Comparison of ENCODE assay signal across 28 mouse cellular contexts in genomic region chr6:29040266-29040665, GRCm38 (mm10). TPM values are rescaled to one million over a fixed set of nuclear protein-coding genes. Genes with fewer than 3 reads are reported as not detected.
DNase-seq lines count a peak whose midpoint lies in the region; ATAC-seq and TF ChIP-seq lines count a peak whose summit lies in the region.
"Had no signal": no experiment of that assay in that cellular context is flagged by ENCODE, and none has a peak within 500 bp of the region (broad histone marks: within the 10 kb centered on the region; RNA-seq: fewer than 3 reads in every experiment).

No protein-coding gene starts in this region.

- no peak overlapping the region for H3K9ac ChIP-seq in midbrain, embryonic 11.5 days (ENCODE audit: low read length)
- no peak overlapping the region for H3K9ac ChIP-seq in midbrain, embryonic 16.5 days (ENCODE audit: low read depth, low read length)
- no peak overlapping the region for H3K9ac ChIP-seq in CH12.LX (ENCODE audit: insufficient read depth, low read depth)

- peak; percentile 59 for DNase-seq in midbrain, embryonic 11.5 days (ENCODE audit: low spot score, missing footprints)
- DNase-seq in thymus, postnatal 4 days = peak; percentile 13
- DNase-seq in thymus, postnatal 14 days = no peak
- DNase-seq in A20 (ENCODE audit: low read depth, low spot score) = peak; percentile 69
- peak; percentile 24 for DNase-seq in CH12.LX (ENCODE audit: extremely low read depth)
- no peak for DNase-seq in c-Kit-positive CD71-positive TER-119-positive erythroid progenitor cells, embryonic 14.5 days (ENCODE audit: low spot score)
- no peak for DNase-seq in frontal cortex, adult 2 months (ENCODE audit: extremely low spot score in 1 of 2, low spot score in 1 of 2)
- DNase-seq: adrenal gland, adult 2 months; adrenal gland, adult 8-10 months; adrenal gland, postnatal 10 days; adrenal gland, postnatal 14 days; adrenal gland, postnatal 25 days; adrenal gland, postnatal 36 days; B cell, adult 2 months; cerebellum, adult 11 months; cerebellum, adult 11-12 months; cerebellum, adult 18-20 months; cerebellum, adult 2 months; cerebellum, adult 8-10 months had no signal

- no peaks in the 10 kb centered on the region for H3K36me3 ChIP-seq in midbrain, embryonic 11.5 days (ENCODE audit: control insufficient read depth, insufficient read depth, low read length)
- H3K36me3 ChIP-seq in midbrain, embryonic 16.5 days (ENCODE audit: control insufficient read depth, insufficient read depth, low read length) = no peaks in the 10 kb centered on the region
- no peaks in the 10 kb centered on the region for H3K36me3 ChIP-seq in CH12.LX (replicated peaks in 1 of 2; ENCODE audit: control insufficient read depth in 1 of 2, insufficient read depth in 1 of 2, low read length in 1 of 2)
- H3K36me3 ChIP-seq: G1E had no signal

- TF ChIP-seq POLR2A in CH12.LX (IDR thresholded peaks at IDR 0.05; ENCODE audit: low read depth, low read length) = no peak

- no peak overlapping the region for H3K4me3 ChIP-seq in midbrain, embryonic 11.5 days (ENCODE audit: low read depth, low read length)
- H3K4me3 ChIP-seq in midbrain, embryonic 16.5 days (ENCODE audit: low read depth, low read length) = no peak overlapping the region
- H3K4me3 ChIP-seq in CH12.LX (replicated peaks in 1 of 3; ENCODE audit: low read depth in 2 of 3, low read length in 2 of 3, poor library complexity in 1 of 3) = no peak overlapping the region

- WGBS in midbrain, embryonic 11.5 days = 90% methylated on average over 2 of the region's 2 CpGs
- WGBS in midbrain, embryonic 16.5 days = 90% methylated on average over 2 of the region's 2 CpGs

- H3K79me2 ChIP-seq in CH12.LX (replicated peaks; ENCODE audit: control insufficient read depth, extremely low read depth, insufficient read depth, poor library complexity, severe bottlenecking) = no peaks in the 10 kb centered on the region

- H3K27ac ChIP-seq in midbrain, embryonic 11.5 days (ENCODE audit: low read depth, low read length) = no peak overlapping the region
- H3K27ac ChIP-seq in midbrain, embryonic 16.5 days (ENCODE audit: low read length) = no peak overlapping the region
- no peak overlapping the region for H3K27ac ChIP-seq in CH12.LX (ENCODE audit: insufficient read depth, low read depth)

- in situ Hi-C loops in CH12.LX (cut with MboI; ENCODE audit: low pct_ligation_motif_present, low pct_unique_long_range_greater_than_20kb, low sequenced_read_pairs) = no loop called here

- TF ChIP-seq CTCF in CH12.LX (conservative IDR thresholded peaks at IDR 0.05 in 1 of 2, IDR thresholded peaks at IDR 0.05 in 1 of 2; ENCODE audit: low read depth in 2 of 2, low read length in 2 of 2) = no peak

- H3K9me3 ChIP-seq in midbrain, embryonic 11.5 days (ENCODE audit: control insufficient read depth, low read length) = no peaks in the 10 kb centered on the region
- H3K9me3 ChIP-seq in midbrain, embryonic 16.5 days (replicated peaks; ENCODE audit: control insufficient read depth, low read length, poor library complexity, severe bottlenecking) = no peaks in the 10 kb centered on the region
- H3K9me3 ChIP-seq in CH12.LX (replicated peaks; ENCODE audit: low read length) = peaks cover 10% of the 10 kb centered on the region
- H3K9me3 ChIP-seq: G1E had no signal

- no peak for TF ChIP-seq RAD21 in CH12.LX (IDR thresholded peaks at IDR 0.05; ENCODE audit: low read depth, low read length)

- TF ChIP-seq EP300 in CH12.LX (IDR thresholded peaks at IDR 0.05; ENCODE audit: low read length) = no peak

- no peaks in the 10 kb centered on the region for H3K4me1 ChIP-seq in midbrain, embryonic 11.5 days (ENCODE audit: control insufficient read depth, insufficient read depth, low read length)
- no peaks in the 10 kb centered on the region for H3K4me1 ChIP-seq in midbrain, embryonic 16.5 days (ENCODE audit: control insufficient read depth, insufficient read depth, low read length)
- no peaks in the 10 kb centered on the region for H3K4me1 ChIP-seq in CH12.LX (ENCODE audit: control insufficient read depth in 1 of 2, insufficient read depth in 2 of 2)

- no peaks in the 10 kb centered on the region for H3K27me3 ChIP-seq in midbrain, embryonic 11.5 days (ENCODE audit: control insufficient read depth, insufficient read depth, low read length)
- H3K27me3 ChIP-seq in midbrain, embryonic 16.5 days (ENCODE audit: control insufficient read depth, insufficient read depth, low read depth, low read length) = no peaks in the 10 kb centered on the region
- H3K27me3 ChIP-seq in CH12.LX (replicated peaks) = peaks cover 20% of the 10 kb centered on the region
- H3K27me3 ChIP-seq: Patski had no signal

- ATAC-seq in midbrain, embryonic 11.5 days (ENCODE audit: low FRiP score) = no peak
- ATAC-seq in midbrain, embryonic 16.5 days = no peak
- ATAC-seq: activated CD4-positive, CD25-positive, alpha-beta regulatory T cell, adult 4 months; CD4-positive, CD25-positive, alpha-beta regulatory T cell, adult 4 months; Patski had no signal

- no peak overlapping the region for H3K4me2 ChIP-seq in midbrain, embryonic 11.5 days
- no peak overlapping the region for H3K4me2 ChIP-seq in midbrain, embryonic 16.5 days (ENCODE audit: low read length)
- H3K4me2 ChIP-seq in CH12.LX (ENCODE audit: insufficient read depth, low read depth, poor library complexity, severe bottlenecking) = no peak overlapping the region

- dilution Hi-C loops in CH12.LX (cut with MboI; ENCODE audit: extremely low pct_ligation_motif_present, extremely low pct_unique_long_range_greater_than_20kb, low sequenced_read_pairs) = no loop called here

TF ChIP-seq in CH12.LX, 34 proteins besides CTCF, POLR2A, EP300 and RAD21:
- TF ChIP-seq CHD2 (IDR thresholded peaks at IDR 0.05; ENCODE audit: low read length) (no peak), MXI1 (IDR thresholded peaks at IDR 0.05; ENCODE audit: low read depth, low read length) (no peak), ZMIZ1 (IDR thresholded peaks at IDR 0.05; ENCODE audit: low read depth, low read length) (no peak)

RNA-seq across cellular contexts. Expression of gene Lep, which starts 19.8 kb away (rescaled TPM):
- not detected in 2 replicates for polyA plus RNA-seq in midbrain, embryonic 11.5 days (2014; fragmentation: Nextera tagmentation; extraction: Ambion mirVana)
- polyA plus RNA-seq in midbrain, embryonic 16.5 days (2015; fragmentation: Nextera tagmentation; extraction: Ambion mirVana) = not detected in 2 replicates
- total RNA-seq in CH12.LX (2012; rRNA removed) = not detected in 2 replicates
- total RNA-seq in CH12.LX (2014; rRNA removed) = not detected in 2 replicates
- polyA plus RNA-seq in CH12.LX (2012; ENCODE audit: insufficient read length, low read depth) = not detected in 2 replicates
- polyA plus RNA-seq in frontal cortex, adult 2 months (2012; rRNA removed) = not detected in 2 replicates
- total RNA-seq: ES-E14, MEL had no signal
- polyA plus RNA-seq: activated CD4-positive, CD25-positive, alpha-beta regulatory T cell, adult 4 months; brain, embryonic 14.5 days; C2C12; CD4-positive, CD25-positive, alpha-beta regulatory T cell, adult 4 months; cerebellum, adult 2 months; G1E had no signal

Comparison
In these comparisons a context has a peak if more than half of its experiments do, and no peak if none do; other contexts are left out.
1. DNase-seq: peak in midbrain, embryonic 11.5 days (single experiment), thymus, postnatal 4 days (single experiment), A20 (single experiment) and CH12.LX (single experiment); none in thymus, postnatal 14 days (single experiment), c-Kit-positive CD71-positive TER-119-positive erythroid progenitor cells, embryonic 14.5 days (single experiment) and frontal cortex, adult 2 months (0 of 2).